Mouse (Mus musculus) kidney, postnatal 25 days (tissue): ENCODE data around the gene Maats1.
"Not testable (repeated sequence)": the region's sequence is repeated elsewhere in the genome, so short reads cannot be mapped to it uniquely, and the experiment has no call there.

Experiments used
- DNase-seq, 2 experiments: peaks; one replicate each; pipeline ENCODE4 v3.0.0; 2021; ENCODE audit warnings: mixed read lengths in 2 of 2

Gene Maats1

GRCm38 (mm10) chr16:38348217-38348761, 6.3 kb upstream of the Maats1 start:
- DNase-seq, result no peak

GRCm38 (mm10) chr16:38347588-38347987, 5.6 kb upstream of the Maats1 start:
- DNase-seq, result no peak

GRCm38 (mm10) chr16:38346529-38347325, 4.8 kb upstream of the Maats1 start, which contains the start of the genes Cox17 and Gm21987:
Gene Cox17, plus strand, starts transcription at chr16:38346991.
Gene Gm21987, plus strand, starts transcription at chr16:38347040.
- DNase-seq, result peak; percentile 96 to 97

GRCm38 (mm10) chr16:38344941-38345725, 3.2 kb upstream of the Maats1 start:
- DNase-seq, result no peak

GRCm38 (mm10) chr16:38338077-38338476, 3.9 kb downstream of the Maats1 start:
- not testable (repeated sequence) for DNase-seq

DNA sequence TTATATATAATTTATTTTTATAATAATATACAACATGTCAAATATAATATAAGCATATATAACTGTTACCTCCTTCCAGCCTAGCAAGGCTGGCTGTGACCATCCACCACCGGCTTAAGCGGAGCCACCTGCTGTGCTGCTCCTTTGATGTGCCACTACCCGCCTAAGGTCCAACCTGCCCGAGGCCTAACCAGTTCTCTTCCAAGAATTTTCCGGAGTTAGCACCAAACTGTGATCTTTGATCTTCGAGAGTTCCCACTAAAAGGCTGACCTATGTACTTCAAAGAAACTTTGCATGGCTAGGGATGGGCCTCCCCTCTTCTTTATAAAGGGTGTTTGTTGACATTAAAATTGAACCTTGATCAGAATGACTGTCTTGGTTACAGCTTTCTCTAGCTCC, 7.5 kb downstream of the Maats1 start:
- peak; percentile 32 to 78 for DNase-seq

GRCm38 (mm10) chr16:38329340-38329739, 12.6 kb downstream of the Maats1 start:
- DNase-seq, result no peak

GRCm38 (mm10) chr16:38326778-38327397, 15.1 kb downstream of the Maats1 start:
- no peak for DNase-seq

- DNase-seq, result no peak
Measured at GRCm38 (mm10) chr16:38324311-38324710, 17.6 kb downstream of the Maats1 start.

DNA sequence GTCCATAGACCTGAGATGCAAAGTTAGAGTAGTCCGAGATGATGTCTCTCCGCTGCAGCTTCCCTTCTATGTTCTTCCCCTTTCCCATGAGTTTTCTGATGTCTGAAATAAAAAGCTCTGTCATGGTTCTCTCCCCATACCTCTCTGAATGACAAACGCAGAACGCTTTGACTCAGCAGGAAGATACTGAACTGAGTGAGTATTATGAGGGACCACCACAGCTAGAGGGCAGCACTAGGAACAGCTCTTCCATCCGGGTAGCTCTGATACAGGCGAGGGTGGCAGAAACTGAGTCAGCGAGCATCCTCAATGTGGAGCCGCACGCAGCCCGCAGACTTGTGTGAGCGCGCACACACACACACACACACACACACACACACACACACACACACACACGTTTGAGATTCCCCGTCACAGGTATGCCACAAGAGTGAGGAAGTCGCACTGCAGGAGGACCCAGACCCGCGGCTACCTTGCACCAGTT, 20.4 kb downstream of the Maats1 start:
- DNase-seq, result peak; percentile 44 to 69

- no peak for DNase-seq
Measured at GRCm38 (mm10) chr16:38319087-38319486, 22.9 kb downstream of the Maats1 start.

DNA sequence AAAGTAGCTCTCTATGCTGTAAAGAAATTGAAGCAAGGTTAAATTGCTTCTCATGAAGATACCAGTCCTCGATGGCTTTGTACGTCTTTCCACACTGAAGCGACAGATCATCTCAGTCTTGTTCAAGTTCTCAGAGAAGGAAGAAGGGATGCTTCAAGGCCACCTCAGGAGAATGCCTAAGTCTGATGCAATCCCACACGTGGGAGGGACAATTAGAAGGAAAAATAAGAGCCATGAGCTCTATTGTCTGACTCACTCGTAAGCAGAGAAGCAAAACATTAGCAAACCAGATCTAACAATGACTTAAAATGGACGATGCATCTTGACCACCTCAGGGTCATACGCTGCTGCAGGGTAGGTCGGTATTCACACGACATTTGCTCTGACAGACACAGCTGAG, 23.5 kb downstream of the Maats1 start:
- DNase-seq, result no peak

DNA sequence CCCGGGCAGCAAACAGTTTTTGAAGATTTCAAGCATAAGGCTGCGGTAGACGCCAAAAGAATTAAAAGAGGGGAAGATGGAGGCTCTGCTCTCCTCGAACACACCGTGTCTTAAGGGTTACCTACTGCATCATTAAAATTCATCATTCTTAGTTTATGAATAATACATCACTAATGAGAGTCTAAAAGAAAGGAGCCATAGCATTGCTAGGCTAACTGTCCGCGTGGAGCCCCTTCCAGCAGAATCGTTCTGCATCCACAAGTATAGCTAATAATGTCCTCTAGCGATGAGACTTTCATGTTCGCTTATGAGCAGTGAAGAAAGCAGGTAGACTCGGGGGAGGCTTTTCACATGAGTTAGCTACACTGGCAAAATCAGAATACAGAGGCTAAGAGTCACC, 33.7 kb downstream of the Maats1 start:
- no peak for DNase-seq

DNA sequence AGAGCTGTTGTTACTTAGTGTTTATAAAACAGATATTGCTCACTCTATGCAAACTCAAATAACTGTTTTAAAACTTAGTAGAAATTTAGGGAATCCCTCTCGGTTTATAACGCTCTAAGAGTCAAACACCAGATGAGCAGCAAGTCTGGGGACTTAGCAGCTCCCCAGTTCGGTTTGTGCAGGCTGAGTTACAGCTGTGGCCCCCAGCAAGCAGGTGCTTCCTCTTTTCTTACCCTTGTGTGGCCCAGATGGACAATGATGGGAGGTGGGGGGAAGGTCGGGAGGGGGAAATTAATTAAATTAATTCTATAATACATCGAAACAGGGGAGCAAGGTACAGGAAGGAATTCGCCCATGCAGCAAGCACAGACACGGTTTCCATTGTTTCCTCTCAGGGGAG, 34.3 kb downstream of the Maats1 start:
- DNase-seq, result no peak

DNA sequence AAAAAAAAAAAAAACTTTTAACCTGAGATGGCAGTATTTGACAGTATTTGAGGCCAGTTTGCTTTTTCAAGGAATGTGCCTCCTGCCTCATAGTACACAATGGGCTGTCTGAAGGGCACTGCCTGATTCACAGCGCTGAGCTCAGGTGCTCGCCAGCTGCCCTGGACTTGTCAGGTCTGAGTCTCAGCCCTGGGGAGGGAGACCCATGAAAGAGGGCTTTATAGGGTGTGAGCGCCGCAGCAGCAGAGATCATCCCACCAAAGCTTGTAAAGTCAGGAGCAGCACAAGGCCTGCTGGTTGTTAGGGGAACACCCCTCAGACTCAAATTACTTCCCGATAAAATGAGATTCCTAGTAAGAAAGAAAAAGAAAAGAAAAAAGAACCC, 34.7 kb downstream of the Maats1 start:
- DNase-seq, result no peak

DNA sequence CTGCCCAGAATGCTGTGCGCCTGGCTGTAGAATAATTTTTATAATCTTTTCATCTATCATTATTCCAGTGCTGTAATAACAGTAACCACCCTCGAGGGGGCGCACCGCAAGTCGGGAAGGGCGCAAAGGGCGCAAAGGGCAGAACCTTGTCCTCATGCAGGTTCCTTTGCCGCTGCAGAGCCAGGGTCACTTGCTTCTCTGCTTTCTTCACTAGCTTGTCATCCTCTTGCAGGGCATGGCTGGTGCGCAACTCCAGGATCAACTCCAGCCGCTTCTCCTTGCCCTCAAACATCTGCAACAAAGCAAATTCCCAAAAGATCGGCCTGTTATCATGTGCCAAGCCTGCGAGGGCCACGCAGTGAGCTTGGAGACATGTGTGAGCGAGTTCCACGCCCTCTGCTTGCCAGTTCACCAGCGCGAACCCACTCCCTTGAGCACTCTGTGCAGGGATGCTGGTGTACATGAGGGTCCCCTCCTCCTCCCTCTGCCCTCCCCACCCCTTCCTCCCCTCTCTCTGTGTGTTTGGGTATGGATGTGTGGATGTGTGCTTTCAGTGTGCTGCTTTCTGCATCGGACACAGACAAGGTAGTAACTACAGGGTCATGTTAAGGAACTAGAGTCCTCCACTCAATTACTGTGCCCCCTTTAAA, 35.2 kb downstream of the Maats1 start:
- DNase-seq, result peak; percentile 30 to 52

- DNase-seq, result peak; percentile 79 to 89
Measured at GRCm38 (mm10) chr16:38304460-38305194, 37.3 kb downstream of the Maats1 start.

DNA sequence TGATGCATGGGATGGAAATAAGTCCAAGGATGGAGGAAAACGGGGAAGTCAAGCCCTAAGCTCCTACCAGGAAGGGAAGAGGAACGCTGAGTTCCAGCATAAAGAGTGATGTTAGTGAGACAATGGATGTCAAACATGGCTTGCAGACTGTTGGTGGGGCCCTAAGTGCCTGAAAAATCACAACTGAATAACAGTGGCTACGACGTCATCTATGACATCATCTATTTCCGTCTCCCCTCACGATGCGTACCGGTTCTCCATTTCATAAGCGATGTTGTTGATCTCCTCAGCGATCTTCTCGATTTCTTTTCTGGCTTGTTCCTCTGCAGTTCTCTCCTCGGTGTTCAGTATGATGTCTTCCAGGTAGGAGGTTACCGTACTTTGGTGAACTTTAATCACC, 39.6 kb downstream of the Maats1 start:
- no peak for DNase-seq

GRCm38 (mm10) chr16:38298410-38298809, 43.5 kb downstream of the Maats1 start:
- DNase-seq, result no peak

- DNase-seq, result peak; percentile 60 to 63
Measured at GRCm38 (mm10) chr16:38295349-38295930, 46.5 kb downstream of the Maats1 start.

- DNase-seq, result peak; percentile 54 to 85
Measured at GRCm38 (mm10) chr16:38294685-38295348, 47.1 kb downstream of the Maats1 start, which contains the start of gene Nr1i2. Gene Nr1i2, minus strand, starts transcription at chr16:38294824.
